Mouse (Mus musculus): ENCODE measurements at regions not wholly inside any gene's neighbourhood (a gene's known extent, or its start where the extent isn't known, plus 50 kb on each side); places are given as distances from the start of the nearest gene placed in this dataset.

- intact Hi-C loops (cut with DNase I): loop anchor here (5.0 kb wide), 1 partner anchor 146 kb away; the partner anchor contains the start of gene Ets2
- no peak for DNase-seq (ENCODE audit: low spot score in 2 of 2)
These were observed 142.1 kb downstream of the Psmg1 start for GRCm38 (mm10) chr16:95848555-95849082.

- intact Hi-C loops (cut with DNase I): loop anchor here (5.0 kb wide), 1 partner anchor 146 kb away; the partner anchor contains the start of gene Ets2
- peak; percentile 17 to 31 for DNase-seq (ENCODE audit: low spot score in 2 of 2)
These were observed 142.8 kb downstream of the Psmg1 start for GRCm38 (mm10) chr16:95847765-95848483.

GRCm38 (mm10) chr16:95845323-95845860, 143.5 kb downstream of the Ets2 start:
- intact Hi-C loops (cut with DNase I): loop anchor here (5.0 kb wide), 1 partner anchor 143 kb away; the partner anchor contains the start of gene Ets2
- no peak for DNase-seq (ENCODE audit: low spot score in 2 of 2)

GRCm38 (mm10) chr16:95844691-95845090, 142.8 kb downstream of the Ets2 start:
- DNase-seq (ENCODE audit: low spot score in 2 of 2): peak in 1 of 2 experiments; percentile 30
- intact Hi-C loops (cut with DNase I): loop anchor here (5.0 kb wide), 1 partner anchor 142 kb away; the partner anchor contains the start of gene Ets2

GRCm38 (mm10) chr16:95842766-95843165, 140.9 kb downstream of the Ets2 start:
- DNase-seq (ENCODE audit: low spot score in 2 of 2): no peak
- intact Hi-C loops (cut with DNase I): no loop called here

- no peak for DNase-seq (ENCODE audit: low spot score in 2 of 2)
- intact Hi-C loops (cut with DNase I): no loop called here
These were observed 137.8 kb downstream of the Ets2 start for GRCm38 (mm10) chr16:95839512-95840253.

- intact Hi-C loops (cut with DNase I): no loop called here
- no peak for DNase-seq (ENCODE audit: low spot score in 2 of 2)
These were observed 137.1 kb downstream of the Ets2 start for GRCm38 (mm10) chr16:95838886-95839430.

- no peak for DNase-seq (ENCODE audit: low spot score in 2 of 2)
- intact Hi-C loops (cut with DNase I): no loop called here
These were observed 136.6 kb downstream of the Ets2 start for GRCm38 (mm10) chr16:95838478-95838846.

GRCm38 (mm10) chr16:95837723-95838477, 136.0 kb downstream of the Ets2 start:
- DNase-seq (ENCODE audit: low spot score in 2 of 2): no peak
- intact Hi-C loops (cut with DNase I): no loop called here

GRCm38 (mm10) chr16:95835941-95836340, 134.1 kb downstream of the Ets2 start:
- DNase-seq (ENCODE audit: low spot score in 2 of 2): no peak
- intact Hi-C loops (cut with DNase I): no loop called here

- no peak for DNase-seq (ENCODE audit: low spot score in 2 of 2)
- intact Hi-C loops (cut with DNase I): loop anchor here (5.0 kb wide), 1 partner anchor 132 kb away; the partner anchor contains the start of gene Ets2
These were observed 132.8 kb downstream of the Ets2 start for GRCm38 (mm10) chr16:95834556-95835288.

- intact Hi-C loops (cut with DNase I): loop anchor here (5.0 kb wide), 1 partner anchor 131 kb away; the partner anchor contains the start of gene Ets2
- no peak for DNase-seq (ENCODE audit: low spot score in 2 of 2)
These were observed 131.6 kb downstream of the Ets2 start for GRCm38 (mm10) chr16:95833455-95833854.

GRCm38 (mm10) chr16:95832346-95832739, 130.5 kb downstream of the Ets2 start:
- DNase-seq (ENCODE audit: low spot score in 2 of 2): no peak
- intact Hi-C loops (cut with DNase I): loop anchor here (5.0 kb wide), 1 partner anchor 130 kb away; the partner anchor contains the start of gene Ets2

- intact Hi-C loops (cut with DNase I): loop anchor here (5.0 kb wide), 1 partner anchor 129 kb away; the partner anchor contains the start of gene Ets2
- DNase-seq (ENCODE audit: low spot score in 2 of 2): peak in 1 of 2 experiments; percentile 34
These were observed 129.9 kb downstream of the Ets2 start for GRCm38 (mm10) chr16:95831566-95832345.

- no peak for DNase-seq (ENCODE audit: low spot score in 2 of 2)
- intact Hi-C loops (cut with DNase I): no loop called here
These were observed 125.5 kb downstream of the Ets2 start for GRCm38 (mm10) chr16:95827402-95827737.

- intact Hi-C loops (cut with DNase I): no loop called here
- no peak for DNase-seq (ENCODE audit: low spot score in 2 of 2)
These were observed 125.0 kb downstream of the Ets2 start for GRCm38 (mm10) chr16:95826681-95827401.

- DNase-seq (ENCODE audit: low spot score in 2 of 2): no peak
- intact Hi-C loops (cut with DNase I): no loop called here
These were observed 123.8 kb downstream of the Ets2 start for GRCm38 (mm10) chr16:95825723-95826122.
